Mouse (Mus musculus) megakaryocyte progenitor cell, adult 5-6 weeks (primary cell): ENCODE results near the gene Cfh. TPM values are rescaled to one million over a fixed set of nuclear protein-coding genes. Genes with fewer than 3 reads are reported as not detected.
A peak's percentile ranks its signal among the peaks of the same experiment; 100 is the strongest.
"Not testable (repeated sequence)": the region's sequence is repeated elsewhere in the genome, so short reads cannot be mapped to it uniquely, and the experiment has no call there.

Source experiments
- ATAC-seq: replicated peaks from 2 replicates; pipeline ENCODE4 v1.8.0; 2016; ENCODE audit warnings: mild to moderate bottlenecking, moderate TSS enrichment, inconsistent platforms; ENCODE audit not compliant: poor library complexity
- total RNA-seq, 2 experiments: library from RNA; stranded (forward) in 1 of 2; stranded (reverse) in 1 of 2; fragments of 157-497, 149-512 nt in 1 of 2; fragments of 200-1000 nt in 1 of 2; gene quantifications; 2 replicates each; pipeline versions ENCODE4 v1.2.3 to v1.2.4; 2015 to 2017

Gene Cfh
- total RNA-seq (2015) (0.57 and 0.85 TPM in 2 replicates), total RNA-seq (2017) (0.17 TPM in 1 of 2 replicates, not detected in the other)

DNA sequence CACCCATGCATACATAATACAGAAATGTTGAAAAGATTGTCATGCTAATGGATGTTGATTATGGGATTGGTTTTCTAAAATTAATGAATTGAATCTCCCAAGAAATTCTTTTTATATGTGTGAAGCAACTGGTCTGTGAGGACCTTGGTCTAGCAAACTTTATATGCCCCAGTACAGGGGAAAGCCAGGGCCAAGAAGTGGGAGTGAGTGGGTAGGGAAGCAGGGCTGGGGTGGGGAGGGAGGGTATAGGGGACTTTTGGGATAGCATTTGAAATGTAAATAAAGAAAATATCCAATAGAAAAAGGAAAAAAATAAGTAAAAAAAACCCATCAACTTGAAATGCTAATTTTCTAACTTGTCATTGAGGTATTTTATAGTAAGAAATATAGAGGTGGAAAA, at the start of gene Cfh:
Cfh (minus strand) TSS at position 101 of the 400 bp plus-strand sequence.
- not testable (repeated sequence) for ATAC-seq

DNA sequence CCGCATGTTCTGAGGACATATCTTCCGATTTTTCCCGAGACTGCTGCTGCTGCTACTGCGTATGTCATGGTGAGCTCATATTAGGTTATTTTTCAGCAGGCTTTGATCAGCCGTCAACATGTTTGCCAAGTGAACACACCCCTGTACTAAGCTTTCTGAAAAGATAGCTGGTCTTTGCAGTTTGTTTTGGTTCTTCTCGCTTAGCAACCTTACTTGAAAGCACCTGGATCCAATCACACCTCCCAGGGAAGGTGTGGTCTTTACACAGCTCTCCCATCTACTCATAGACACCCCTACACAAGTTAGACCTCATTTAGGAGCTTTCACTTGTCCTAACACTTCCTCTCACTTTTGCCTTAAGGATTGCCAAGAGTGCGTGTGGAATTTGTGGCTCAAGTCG, 43.1 kb upstream of the Cfh start:
- ATAC-seq = no peak

DNA sequence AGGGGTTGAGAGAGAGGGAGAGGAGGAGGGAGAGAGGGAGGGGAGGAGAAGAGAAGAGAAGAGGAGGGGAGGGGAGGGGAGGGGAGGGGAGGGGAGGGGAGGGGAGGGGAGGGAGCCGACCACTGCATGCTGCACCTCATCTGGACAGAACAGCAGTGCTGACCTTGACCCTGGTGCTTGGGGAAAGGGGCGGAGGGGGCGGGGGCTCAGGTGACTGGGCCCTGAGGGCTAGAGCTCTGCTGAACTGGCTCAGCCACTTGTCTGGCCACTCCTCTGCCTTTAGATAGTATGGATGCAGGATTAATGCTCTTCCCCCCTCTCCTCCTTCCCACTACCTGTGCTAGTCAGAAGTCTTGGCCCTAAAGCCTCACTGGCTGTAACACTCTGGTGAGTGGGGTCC, 41.7 kb upstream of the Cfh start:
- no peak for ATAC-seq

DNA sequence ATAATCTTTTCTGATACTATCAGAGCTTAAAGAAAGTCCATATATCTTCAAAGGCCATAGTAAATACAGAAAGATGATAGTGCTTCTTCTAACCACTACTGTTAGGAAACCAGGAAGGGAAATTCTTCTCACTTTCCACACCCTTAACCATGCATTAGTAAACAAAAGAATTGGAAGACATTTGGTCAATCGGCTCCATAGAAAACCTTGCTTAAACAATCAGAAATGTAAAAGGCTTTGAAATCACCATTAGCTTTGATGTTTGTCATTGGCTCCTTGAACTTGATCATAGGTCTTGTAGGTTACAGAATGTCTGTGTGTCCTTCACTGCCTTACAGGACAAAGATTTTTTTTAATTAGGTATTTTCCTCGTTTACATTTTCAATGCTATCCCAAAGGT, 21.8 kb upstream of the Cfh start:
- no peak for ATAC-seq

DNA sequence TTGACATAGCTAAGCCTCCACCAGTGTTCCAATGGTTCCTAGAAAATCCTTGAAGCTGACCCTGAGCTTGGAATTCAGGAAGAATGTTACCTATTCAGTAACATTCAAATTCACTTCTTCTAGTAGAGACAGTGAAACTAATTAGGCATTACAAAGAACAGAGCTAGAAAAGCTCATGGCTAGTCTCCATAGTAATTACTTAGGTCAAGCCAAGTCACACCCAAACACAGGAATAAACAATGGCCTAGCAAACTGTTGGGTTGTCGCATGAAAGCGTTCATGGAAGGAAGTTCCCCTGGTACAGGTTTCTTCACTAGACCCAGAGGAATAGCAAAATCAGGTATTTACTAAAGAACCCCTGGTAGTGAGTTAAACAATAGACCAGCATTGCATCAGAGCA, 4.9 kb upstream of the Cfh start:
- ATAC-seq = not testable (repeated sequence)

DNA sequence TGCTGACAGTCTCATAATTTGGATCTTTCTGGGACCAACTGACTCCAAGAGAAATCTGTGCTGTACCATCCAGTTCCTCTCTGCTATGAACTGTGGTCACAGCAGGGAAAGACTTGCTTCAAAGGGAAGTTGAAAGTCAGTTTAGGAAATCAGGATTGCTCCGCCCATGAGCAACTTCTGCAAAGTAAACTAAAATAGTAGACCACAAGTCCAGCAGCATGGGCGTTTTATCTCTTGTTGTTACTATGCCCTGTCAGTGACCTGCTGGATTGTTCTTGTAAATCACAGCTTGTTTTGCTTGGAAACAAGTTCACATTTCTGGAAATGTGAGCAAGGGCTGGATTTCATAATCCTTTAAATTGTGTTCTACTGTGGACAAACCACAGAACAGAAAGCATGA, 356 bp downstream of the Cfh start:
- 0 out of 2 replicates have a peak, but pooled peaks have one; percentile 20 for ATAC-seq

GRCm38 (mm10) chr1:140180125-140180524, 3.4 kb downstream of the Cfh start:
- no peak for ATAC-seq

DNA sequence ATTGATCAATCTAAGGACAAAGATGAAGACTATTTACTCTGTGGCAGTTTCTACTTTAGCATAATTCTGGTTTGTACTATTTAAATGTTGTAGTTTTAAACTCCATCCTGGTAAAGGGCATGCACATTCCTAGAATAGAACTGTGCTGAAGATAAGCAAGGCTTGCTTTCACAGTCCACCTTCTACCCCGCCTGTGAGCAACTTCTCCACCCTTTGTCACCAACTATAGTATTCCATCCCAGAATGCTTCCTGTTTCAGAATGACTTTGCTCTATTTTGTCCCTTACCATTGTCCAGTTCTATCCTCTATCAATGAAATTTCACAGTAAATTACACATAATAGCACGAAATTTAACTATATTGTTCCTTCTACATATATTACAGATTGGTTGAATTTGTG, 8.1 kb downstream of the Cfh start:
- ATAC-seq = no peak

- ATAC-seq = no peak
Observed at GRCm38 (mm10) chr1:140171581-140172154, 11.9 kb downstream of the Cfh start.

GRCm38 (mm10) chr1:140158970-140159369, 24.6 kb downstream of the Cfh start:
- ATAC-seq = no peak

- ATAC-seq = no peak
Observed at GRCm38 (mm10) chr1:140069471-140069870, 114.1 kb downstream of the Cfh start.

Other genes with a start within 250 kb of the Cfh start
- gene Kcnt2, start 62.4 kb upstream of the Cfh start, total RNA-seq (2015) = 0.07 TPM in 1 of 2 replicates, not detected in the other
- not detected in 2 replicates for gene Kcnt2, start 62.4 kb upstream of the Cfh start, total RNA-seq (2017)